Mouse (Mus musculus): ENCODE measurements around the gene Shc3. TPM values are rescaled to one million over a fixed set of nuclear protein-coding genes. Genes with fewer than 3 reads are reported as not detected.

Shc3 gene
- 1 to 10 TPM; 2.3 TPM for total RNA-seq (2021)

GRCm38 (mm10) chr13:51568911-51569684, at the start of gene Shc3:
Shc3 (minus strand) TSS chr13:51569419.
- intact Hi-C loops (cut with DNase I), result no loop called here
- peak; percentile 47 for DNase-seq (ENCODE audit: low spot score)

- DNase-seq (ENCODE audit: low spot score), result no peak
- intact Hi-C loops (cut with DNase I), result loop anchor here (2.0 to 10.0 kb wide), 4 partner anchors 154 to 670 kb away; no protein-coding TSS in a partner anchor
Measured at GRCm38 (mm10) chr13:51618602-51619001, 49.4 kb upstream of the Shc3 start.

GRCm38 (mm10) chr13:51617861-51618260, 48.6 kb upstream of the Shc3 start:
- DNase-seq (ENCODE audit: low spot score), result no peak
- intact Hi-C loops (cut with DNase I), result loop anchor here (2.0 to 10.0 kb wide), 4 partner anchors 153 to 669 kb away; no protein-coding TSS in a partner anchor

- no peak for DNase-seq (ENCODE audit: low spot score)
- intact Hi-C loops (cut with DNase I), result loop anchor here (5.0 to 10.0 kb wide), 3 partner anchors 153 to 425 kb away; no protein-coding TSS in a partner anchor
Measured at GRCm38 (mm10) chr13:51617306-51617705, 48.1 kb upstream of the Shc3 start.

GRCm38 (mm10) chr13:51616417-51617044, 47.3 kb upstream of the Shc3 start:
- intact Hi-C loops (cut with DNase I), result loop anchor here (5.0 to 10.0 kb wide), 3 partner anchors 152 to 424 kb away; no protein-coding TSS in a partner anchor
- no peak for DNase-seq (ENCODE audit: low spot score)

GRCm38 (mm10) chr13:51615815-51616214, 46.6 kb upstream of the Shc3 start:
- no peak for DNase-seq (ENCODE audit: low spot score)
- intact Hi-C loops (cut with DNase I), result loop anchor here (5.0 to 10.0 kb wide), 3 partner anchors 151 to 424 kb away; no protein-coding TSS in a partner anchor

- DNase-seq (ENCODE audit: low spot score), result no peak
- intact Hi-C loops (cut with DNase I), result loop anchor here (10.0 kb wide), 1 partner anchor 147 kb away; no protein-coding TSS in a partner anchor
Measured at GRCm38 (mm10) chr13:51611500-51611899, 42.3 kb upstream of the Shc3 start.

GRCm38 (mm10) chr13:51611060-51611459, 41.8 kb upstream of the Shc3 start:
- intact Hi-C loops (cut with DNase I), result loop anchor here (10.0 kb wide), 1 partner anchor 146 kb away; no protein-coding TSS in a partner anchor
- no peak for DNase-seq (ENCODE audit: low spot score)

- intact Hi-C loops (cut with DNase I), result no loop called here
- no peak for DNase-seq (ENCODE audit: low spot score)
Measured at GRCm38 (mm10) chr13:51609231-51609630, 40.0 kb upstream of the Shc3 start.

GRCm38 (mm10) chr13:51603894-51604244, 34.6 kb upstream of the Shc3 start:
- intact Hi-C loops (cut with DNase I), result no loop called here
- DNase-seq (ENCODE audit: low spot score), result no peak

- no peak for DNase-seq (ENCODE audit: low spot score)
- intact Hi-C loops (cut with DNase I), result no loop called here
Measured at GRCm38 (mm10) chr13:51603221-51603893, 34.1 kb upstream of the Shc3 start.

- intact Hi-C loops (cut with DNase I), result no loop called here
- DNase-seq (ENCODE audit: low spot score), result no peak
Measured at GRCm38 (mm10) chr13:51602764-51603163, 33.5 kb upstream of the Shc3 start.

- intact Hi-C loops (cut with DNase I), result no loop called here
- DNase-seq (ENCODE audit: low spot score), result no peak
Measured at GRCm38 (mm10) chr13:51600169-51600568, 30.9 kb upstream of the Shc3 start.

GRCm38 (mm10) chr13:51598063-51598462, 28.8 kb upstream of the Shc3 start:
- intact Hi-C loops (cut with DNase I), result no loop called here
- no peak for DNase-seq (ENCODE audit: low spot score)

- DNase-seq (ENCODE audit: low spot score), result no peak
- intact Hi-C loops (cut with DNase I), result no loop called here
Measured at GRCm38 (mm10) chr13:51595404-51595803, 26.2 kb upstream of the Shc3 start.

- DNase-seq (ENCODE audit: low spot score), result no peak
- intact Hi-C loops (cut with DNase I), result no loop called here
Measured at GRCm38 (mm10) chr13:51594656-51595311, 25.6 kb upstream of the Shc3 start.

- DNase-seq (ENCODE audit: low spot score), result no peak
- intact Hi-C loops (cut with DNase I), result no loop called here
Measured at GRCm38 (mm10) chr13:51588005-51588404, 18.8 kb upstream of the Shc3 start.

- intact Hi-C loops (cut with DNase I), result no loop called here
- DNase-seq (ENCODE audit: low spot score), result no peak
Measured at GRCm38 (mm10) chr13:51582204-51582603, 13.0 kb upstream of the Shc3 start.

- DNase-seq (ENCODE audit: low spot score), result no peak
- intact Hi-C loops (cut with DNase I), result no loop called here
Measured at GRCm38 (mm10) chr13:51580263-51581044, 11.2 kb upstream of the Shc3 start.
